Mouse (Mus musculus) forebrain, embryonic 14.5 days (tissue): Measurements from ENCODE around the gene Nfatc2. TPM values are rescaled to one million over a fixed set of nuclear protein-coding genes. Genes with fewer than 3 reads are reported as not detected.

Experiments
- ATAC-seq: fragments of 200-750 bp; cut with Nextera tagmentation; 2 replicates; pipeline ENCODE4 v1.8.0; 2017; ENCODE audit warnings: mild to moderate bottlenecking, moderate library complexity
- DNase-seq: peaks from one replicate; pipeline ENCODE4 v3.0.0-alpha.2; 2015; ENCODE audit warnings: low spot score
- H3K27ac ChIP-seq: fragments of 300-500 bp; sonication (generic); 2 replicates; pipeline ENCODE4 v1.5.1; 2014; ENCODE audit warnings: low read depth, mild to moderate bottlenecking, control low read depth, low read length, moderate library complexity
- H3K27me3 ChIP-seq: fragments of 300-500 bp; sonication (generic); replicated peaks from 2 replicates; pipeline ENCODE4 v1.6.1; 2014; ENCODE audit warnings: low read length, control low read depth, mixed read lengths; ENCODE audit not compliant: control insufficient read depth, insufficient read depth
- H3K36me3 ChIP-seq: fragments of 300-500 bp; sonication (generic); 2 replicates; pipeline ENCODE4 v1.6.1; 2014; ENCODE audit warnings: low read length, control low read depth; ENCODE audit not compliant: control insufficient read depth, insufficient read depth
- H3K4me1 ChIP-seq: fragments of 300-500 bp; sonication (generic); 2 replicates; pipeline ENCODE4 v1.6.1; 2014; ENCODE audit warnings: antibody characterized with exemption, low read length, control low read depth; ENCODE audit not compliant: control insufficient read depth, insufficient read depth
- H3K4me2 ChIP-seq: fragments of 300-500 bp; sonication (generic); 2 replicates; pipeline ENCODE4 v1.6.1; 2014; ENCODE audit warnings: mild to moderate bottlenecking, control low read depth, low read length
- H3K4me3 ChIP-seq: fragments of 300-500 bp; sonication (generic); 2 replicates; pipeline ENCODE4 v1.5.1; 2014; ENCODE audit warnings: low read depth, low read length, control low read depth
- H3K9ac ChIP-seq: fragments of 300-500 bp; sonication (generic); 2 replicates; pipeline ENCODE4 v1.6.1; 2014; ENCODE audit warnings: mild to moderate bottlenecking, low read length, control low read depth, moderate library complexity
- H3K9me3 ChIP-seq: fragments of 300-500 bp; sonication (generic); replicated peaks from 2 replicates; pipeline ENCODE4 v1.6.1; 2016; ENCODE audit warnings: low read length, control low read depth, mixed read lengths; ENCODE audit not compliant: control insufficient read depth
- WGBS: fragments of 180-500 bp; shearing (Covaris S2); extraction: QIAGEN DNeasy Blood & Tissue Kit; methylation state at CpG from one replicate; pipeline ENCODE4 v1.1.7; 2014; 5-methylcytosine and 5-hydroxymethylcytosine counted together
- polyA plus RNA-seq: library from polyadenylated mRNA; unstranded; fragments of >200 nt; fragmentation: Nextera tagmentation; extraction: Ambion mirVana; gene quantifications from 2 replicates; pipeline ENCODE4 v1.2.1, GENCODE M21; 2014

Nfatc2 gene
- polyA plus RNA-seq, 1 experiment from 2014 or later = 1.2 TPM

- Histone ChIP-seq H3K4me2 (no peak overlapping the region), H3K4me3 (no peak overlapping the region), H3K9me3 (no peaks in the 10 kb centered on the region), H3K9ac (no peak overlapping the region), H3K27me3 (peaks cover 10% of the 10 kb centered on the region; the same call in 1 of the 2 replicates), H3K36me3 (no peaks in the 10 kb centered on the region), H3K27ac (no peak overlapping the region), H3K4me1 (no peaks in the 10 kb centered on the region)
- WGBS = 92% methylated on average over 7 of the region's 7 CpGs
- ATAC-seq (no peak), DNase-seq (no peak)
These were observed 5.8 kb downstream of the Nfatc2 start for GRCm38 (mm10) chr2:168595693-168596092.

- peaks cover 10% of the 10 kb centered on the region; the same call in 1 of the 2 replicates for H3K27me3 ChIP-seq
These were observed 7.8 kb downstream of the Nfatc2 start for GRCm38 (mm10) chr2:168593676-168594075.

GRCm38 (mm10) chr2:168593004-168593403 lies 8.5 kb downstream of the Nfatc2 start:
- Histone ChIP-seq H3K4me2 (no peak overlapping the region), H3K36me3 (no peaks in the 10 kb centered on the region), H3K4me3 (no peak overlapping the region), H3K27ac (no peak overlapping the region), H3K4me1 (peaks cover 12% of the 10 kb centered on the region; the same call in 1 of the 2 replicates), H3K27me3 (peaks cover 10% of the 10 kb centered on the region; the same call in 1 of the 2 replicates), H3K9me3 (no peaks in the 10 kb centered on the region), H3K9ac (no peak overlapping the region)
- ATAC-seq (no peak), DNase-seq (no peak)
- 85% methylated on average over 5 of the region's 5 CpGs for WGBS

More at GRCm38 (mm10) chr2:168593676-168594075, 7.8 kb downstream of the Nfatc2 start:
- H3K9ac ChIP-seq = no peak overlapping the region
- ATAC-seq (no peak), DNase-seq (no peak)
- H3K27ac ChIP-seq = no peak overlapping the region
- H3K36me3 ChIP-seq = no peaks in the 10 kb centered on the region
- no peak overlapping the region for H3K4me2 ChIP-seq
- peaks cover 12% of the 10 kb centered on the region; the same call in 1 of the 2 replicates for H3K4me1 ChIP-seq
- no peak overlapping the region for H3K4me3 ChIP-seq
- H3K9me3 ChIP-seq = no peaks in the 10 kb centered on the region
- WGBS = 87% methylated on average over 6 of the region's 6 CpGs

- ATAC-seq = no peak
- H3K27me3 ChIP-seq = peaks cover 10% of the 10 kb centered on the region; the same call in 1 of the 2 replicates
- H3K4me2 ChIP-seq = no peak overlapping the region
- no peak overlapping the region for H3K9ac ChIP-seq
- H3K4me3 ChIP-seq = no peak overlapping the region
- WGBS = 90% methylated on average over 2 of the region's 2 CpGs
- no peaks in the 10 kb centered on the region for H3K36me3 ChIP-seq
- no peak for DNase-seq
- no peak overlapping the region for H3K27ac ChIP-seq
- H3K4me1 ChIP-seq = peaks cover 12% of the 10 kb centered on the region; the same call in 1 of the 2 replicates
- H3K9me3 ChIP-seq = no peaks in the 10 kb centered on the region
These were observed 10.4 kb downstream of the Nfatc2 start for GRCm38 (mm10) chr2:168591076-168591475.

- Histone ChIP-seq H3K36me3 (no peaks in the 10 kb centered on the region), H3K27ac (no peak overlapping the region), H3K9me3 (no peaks in the 10 kb centered on the region), H3K4me2 (peak overlapping the region; percentile 57), H3K4me1 (peaks cover 12% of the 10 kb centered on the region; the same call in 1 of the 2 replicates), H3K4me3 (peak overlapping the region; percentile 28; the same call in 1 of the 2 replicates), H3K9ac (no peak overlapping the region; the same call in 1 of the 2 replicates), H3K27me3 (peaks cover 10% of the 10 kb centered on the region; the same call in 1 of the 2 replicates)
- WGBS = 50% methylated on average over 10 of the region's 10 CpGs
- DNase-seq (no peak), ATAC-seq (no peak)
These were observed 10.9 kb downstream of the Nfatc2 start for GRCm38 (mm10) chr2:168590556-168590955.

- Histone ChIP-seq H3K9me3 (no peaks in the 10 kb centered on the region), H3K27ac (no peak overlapping the region), H3K27me3 (peaks cover 10% of the 10 kb centered on the region; the same call in 1 of the 2 replicates), H3K4me2 (peak overlapping the region; percentile 57), H3K36me3 (no peaks in the 10 kb centered on the region), H3K9ac (peak overlapping the region; percentile 42), H3K4me3 (peak overlapping the region; percentile 28), H3K4me1 (peaks cover 12% of the 10 kb centered on the region; the same call in 1 of the 2 replicates)
- DNase-seq (peak; percentile 31), ATAC-seq (peak; percentile 27; the same call in 1 of the 2 replicates)
- 2% methylated on average over 35 of the region's 38 CpGs for WGBS
These were observed 11.3 kb downstream of the Nfatc2 start for GRCm38 (mm10) chr2:168590168-168590551.

GRCm38 (mm10) chr2:168589368-168590167 lies 11.9 kb downstream of the Nfatc2 start:
- peak overlapping the region; percentile 57 for H3K4me2 ChIP-seq
- peak overlapping the region; percentile 42 for H3K9ac ChIP-seq
- no peak for DNase-seq
- peaks cover 15% of the 10 kb centered on the region; the same call in 1 of the 2 replicates for H3K4me1 ChIP-seq
- H3K9me3 ChIP-seq = no peaks in the 10 kb centered on the region
- ATAC-seq = peak; percentile 60
- H3K27me3 ChIP-seq = peaks cover 10% of the 10 kb centered on the region; the same call in 1 of the 2 replicates
- H3K36me3 ChIP-seq = no peaks in the 10 kb centered on the region
- WGBS = 2% methylated on average over 21 of the region's 21 CpGs
- peak overlapping the region; percentile 28 for H3K4me3 ChIP-seq
- no peak overlapping the region; the same call in 1 of the 2 replicates for H3K27ac ChIP-seq

- no peak overlapping the region for H3K9ac ChIP-seq
- peak; percentile 82 for ATAC-seq
These were observed 12.7 kb downstream of the Nfatc2 start for GRCm38 (mm10) chr2:168588591-168589367.

More at GRCm38 (mm10) chr2:168588591-168589367, 12.7 kb downstream of the Nfatc2 start:
- peaks cover 10% of the 10 kb centered on the region; the same call in 1 of the 2 replicates for H3K27me3 ChIP-seq
- no peaks in the 10 kb centered on the region for H3K36me3 ChIP-seq
- peak overlapping the region; percentile 63 for H3K27ac ChIP-seq
- DNase-seq = peak; percentile 78
- WGBS = 27% methylated on average over 11 of the region's 11 CpGs
- H3K4me3 ChIP-seq = no peak overlapping the region
- H3K4me2 ChIP-seq = peak overlapping the region; percentile 57
- peaks cover 17% of the 10 kb centered on the region; the same call in 1 of the 2 replicates for H3K4me1 ChIP-seq
- H3K9me3 ChIP-seq = no peaks in the 10 kb centered on the region
